Mouse (Mus musculus) retina, postnatal 1 day (tissue): ENCODE measurements around the gene Trp53bp2.

Experiments
- DNase-seq: peaks from one replicate; pipeline ENCODE4 v3.0.0-alpha.2; 2012

Gene Trp53bp2

GRCm38 (mm10) chr1:182408684-182409327, at the start of gene Trp53bp2:
Gene Trp53bp2 (plus strand): TSS chr1:182409172.
- peak; percentile 98 for DNase-seq

GRCm38 (mm10) chr1:182362703-182363102, 46.3 kb upstream of the Trp53bp2 start:
- DNase-seq = no peak

- DNase-seq = no peak
Observed at GRCm38 (mm10) chr1:182363683-182364404, 45.1 kb upstream of the Trp53bp2 start.

- no peak for DNase-seq
Observed at GRCm38 (mm10) chr1:182368309-182368708, 40.7 kb upstream of the Trp53bp2 start.

- no peak for DNase-seq
Observed at GRCm38 (mm10) chr1:182368782-182369181, 40.2 kb upstream of the Trp53bp2 start.

- DNase-seq = no peak
Observed at GRCm38 (mm10) chr1:182369435-182369834, 39.5 kb upstream of the Trp53bp2 start.

- no peak for DNase-seq
Observed at GRCm38 (mm10) chr1:182371891-182372290, 37.1 kb upstream of the Trp53bp2 start.

GRCm38 (mm10) chr1:182376221-182376620, 32.8 kb upstream of the Trp53bp2 start:
- DNase-seq = peak; percentile 86

GRCm38 (mm10) chr1:182376826-182377225, 32.1 kb upstream of the Trp53bp2 start:
- no peak for DNase-seq

- DNase-seq = no peak
Observed at GRCm38 (mm10) chr1:182377519-182377918, 31.5 kb upstream of the Trp53bp2 start.

- DNase-seq = no peak
Observed at GRCm38 (mm10) chr1:182378205-182378835, 30.7 kb upstream of the Trp53bp2 start.

GRCm38 (mm10) chr1:182378876-182379275, 30.1 kb upstream of the Trp53bp2 start:
- DNase-seq = no peak

GRCm38 (mm10) chr1:182380683-182381082, 28.3 kb upstream of the Trp53bp2 start:
- DNase-seq = no peak

- DNase-seq = no peak
Observed at GRCm38 (mm10) chr1:182381327-182381726, 27.6 kb upstream of the Trp53bp2 start.

- peak; percentile 87 for DNase-seq
Observed at GRCm38 (mm10) chr1:182383096-182383495, 25.9 kb upstream of the Trp53bp2 start.

- DNase-seq = no peak
Observed at GRCm38 (mm10) chr1:182386449-182386848, 22.5 kb upstream of the Trp53bp2 start.

GRCm38 (mm10) chr1:182388729-182389128, 20.2 kb upstream of the Trp53bp2 start:
- DNase-seq = no peak

- DNase-seq = no peak
Observed at GRCm38 (mm10) chr1:182398171-182398570, 10.8 kb upstream of the Trp53bp2 start.

- no peak for DNase-seq
Observed at GRCm38 (mm10) chr1:182398780-182399179, 10.2 kb upstream of the Trp53bp2 start.

- DNase-seq = no peak
Observed at GRCm38 (mm10) chr1:182399205-182399604, 9.8 kb upstream of the Trp53bp2 start.

- no peak for DNase-seq
Observed at GRCm38 (mm10) chr1:182399908-182400307, 9.1 kb upstream of the Trp53bp2 start.

GRCm38 (mm10) chr1:182403076-182403475, 5.9 kb upstream of the Trp53bp2 start:
- no peak for DNase-seq

GRCm38 (mm10) chr1:182406621-182407020, 2.4 kb upstream of the Trp53bp2 start:
- DNase-seq = no peak

GRCm38 (mm10) chr1:182408243-182408642, 729 bp upstream of the Trp53bp2 start:
- DNase-seq = no peak
